Mouse (Mus musculus): ENCODE data around the gene Clip4. TPM values are rescaled to one million over a fixed set of nuclear protein-coding genes. Genes with fewer than 3 reads are reported as not detected.

The Clip4 gene
- polyA plus RNA-seq, 1 experiment from 2014 or later: 45.2 TPM

- no peak overlapping the region for H3K9ac ChIP-seq
- peaks cover 24% of the 10 kb centered on the region for H3K4me1 ChIP-seq (replicated peaks)
- peaks cover 65% of the 10 kb centered on the region for H3K36me3 ChIP-seq
- 0 out of 2 replicates have a peak, but pooled peaks have one; percentile 38 for ATAC-seq (ENCODE audit: insufficient number of reproducible peaks, low FRiP score)
- no peak overlapping the region for H3K27ac ChIP-seq (ENCODE audit: poor library complexity, severe bottlenecking)
- H3K9me3 ChIP-seq (replicated peaks): no peaks in the 10 kb centered on the region
- WGBS: 44% methylated on average over 12 of the region's 12 CpGs
- H3K4me3 ChIP-seq: no peak overlapping the region
- no peak overlapping the region for H3K4me2 ChIP-seq
- H3K27me3 ChIP-seq (replicated peaks): no peaks in the 10 kb centered on the region
Measured at GRCm38 (mm10) chr17:71828647-71829414, 60.6 kb downstream of the Clip4 start.

GRCm38 (mm10) chr17:71831960-71832359, 63.7 kb downstream of the Clip4 start:
- H3K9ac ChIP-seq: no peak overlapping the region

GRCm38 (mm10) chr17:71862184-71862583, 93.9 kb downstream of the Clip4 start:
- ATAC-seq (ENCODE audit: insufficient number of reproducible peaks, low FRiP score): no peak
- peaks cover 14% of the 10 kb centered on the region for H3K36me3 ChIP-seq
- no peaks in the 10 kb centered on the region for H3K27me3 ChIP-seq (replicated peaks)
- no peak overlapping the region for H3K27ac ChIP-seq (ENCODE audit: poor library complexity, severe bottlenecking)
- 84% methylated on average over 3 of the region's 3 CpGs for WGBS
- H3K4me2 ChIP-seq: no peak overlapping the region
- H3K4me1 ChIP-seq (replicated peaks): 0 out of 2 replicates have a peak, but pooled peaks cover 4% of the 10 kb centered on the region
- peaks cover 8% of the 10 kb centered on the region for H3K9me3 ChIP-seq (replicated peaks)
- H3K4me3 ChIP-seq: no peak overlapping the region
- no peak overlapping the region for H3K9ac ChIP-seq

More at GRCm38 (mm10) chr17:71831960-71832359, 63.7 kb downstream of the Clip4 start:
- H3K36me3 ChIP-seq: peaks cover 70% of the 10 kb centered on the region
- H3K27me3 ChIP-seq (replicated peaks): no peaks in the 10 kb centered on the region
- ATAC-seq (ENCODE audit: insufficient number of reproducible peaks, low FRiP score): no peak
- H3K4me3 ChIP-seq: no peak overlapping the region
- H3K9me3 ChIP-seq (replicated peaks): no peaks in the 10 kb centered on the region
- WGBS: 77% methylated on average over 3 of the region's 3 CpGs
- no peak overlapping the region for H3K27ac ChIP-seq (ENCODE audit: poor library complexity, severe bottlenecking)
- H3K4me1 ChIP-seq (replicated peaks): peaks cover 13% of the 10 kb centered on the region
- H3K4me2 ChIP-seq: no peak overlapping the region

- Histone ChIP-seq H3K27ac (ENCODE audit: poor library complexity, severe bottlenecking) (no peak overlapping the region), H3K4me3 (no peak overlapping the region), H3K27me3 (replicated peaks) (no peaks in the 10 kb centered on the region), H3K4me2 (no peak overlapping the region), H3K9me3 (replicated peaks) (peaks cover 8% of the 10 kb centered on the region), H3K36me3 (peaks cover 14% of the 10 kb centered on the region), H3K4me1 (replicated peaks) (0 out of 2 replicates have a peak, but pooled peaks cover 4% of the 10 kb centered on the region), H3K9ac (no peak overlapping the region)
- WGBS: 81% methylated on average over 4 of the region's 4 CpGs
- ATAC-seq (ENCODE audit: insufficient number of reproducible peaks, low FRiP score): no peak
Measured at GRCm38 (mm10) chr17:71862895-71863294, 94.6 kb downstream of the Clip4 start.

GRCm38 (mm10) chr17:71864039-71864438, 95.8 kb downstream of the Clip4 start:
- Histone ChIP-seq H3K4me2 (no peak overlapping the region), H3K9ac (no peak overlapping the region), H3K27ac (ENCODE audit: poor library complexity, severe bottlenecking) (no peak overlapping the region), H3K4me1 (replicated peaks) (0 out of 2 replicates have a peak, but pooled peaks cover 4% of the 10 kb centered on the region), H3K9me3 (replicated peaks) (peaks cover 8% of the 10 kb centered on the region), H3K4me3 (no peak overlapping the region), H3K27me3 (replicated peaks) (no peaks in the 10 kb centered on the region), H3K36me3 (peaks cover 8% of the 10 kb centered on the region)
- peak; percentile 67; the same call in 1 of the 2 replicates for ATAC-seq (ENCODE audit: insufficient number of reproducible peaks, low FRiP score)
- WGBS: 41% methylated on average over 8 of the region's 8 CpGs

GRCm38 (mm10) chr17:71865437-71865836, 97.2 kb downstream of the Clip4 start:
- H3K27ac ChIP-seq (ENCODE audit: poor library complexity, severe bottlenecking): no peak overlapping the region
- ATAC-seq (ENCODE audit: insufficient number of reproducible peaks, low FRiP score): no peak
- no peak overlapping the region for H3K4me3 ChIP-seq
- H3K4me2 ChIP-seq: no peak overlapping the region
- no peak overlapping the region for H3K9ac ChIP-seq
- 0 out of 2 replicates have a peak, but pooled peaks cover 4% of the 10 kb centered on the region for H3K4me1 ChIP-seq (replicated peaks)
- no peaks in the 10 kb centered on the region for H3K27me3 ChIP-seq (replicated peaks)
- no peaks in the 10 kb centered on the region for H3K36me3 ChIP-seq
- 70% methylated on average over 5 of the region's 5 CpGs for WGBS
- H3K9me3 ChIP-seq (replicated peaks): no peaks in the 10 kb centered on the region; the same call in 1 of the 2 replicates

- WGBS: 88% methylated on average over 2 of the region's 2 CpGs
- Histone ChIP-seq H3K4me3 (no peak overlapping the region), H3K9me3 (replicated peaks) (peaks cover 3% of the 10 kb centered on the region; the same call in 1 of the 2 replicates), H3K4me2 (no peak overlapping the region), H3K27ac (ENCODE audit: poor library complexity, severe bottlenecking) (no peak overlapping the region), H3K9ac (no peak overlapping the region), H3K4me1 (replicated peaks) (0 out of 2 replicates have a peak, but pooled peaks cover 4% of the 10 kb centered on the region), H3K36me3 (no peaks in the 10 kb centered on the region), H3K27me3 (replicated peaks) (no peaks in the 10 kb centered on the region)
- ATAC-seq (ENCODE audit: insufficient number of reproducible peaks, low FRiP score): no peak
Measured at GRCm38 (mm10) chr17:71867892-71868291, 99.6 kb downstream of the Clip4 start.

- Histone ChIP-seq H3K4me2 (no peak overlapping the region), H3K4me3 (no peak overlapping the region), H3K9me3 (replicated peaks) (peaks cover 4% of the 10 kb centered on the region; the same call in 1 of the 2 replicates), H3K27ac (ENCODE audit: poor library complexity, severe bottlenecking) (no peak overlapping the region), H3K27me3 (replicated peaks) (no peaks in the 10 kb centered on the region), H3K4me1 (replicated peaks) (0 out of 2 replicates have a peak, but pooled peaks cover under 1% of the 10 kb centered on the region), H3K36me3 (no peaks in the 10 kb centered on the region), H3K9ac (no peak overlapping the region)
- WGBS: 83% methylated on average over 12 of the region's 12 CpGs
- no peak for ATAC-seq (ENCODE audit: insufficient number of reproducible peaks, low FRiP score)
Measured at GRCm38 (mm10) chr17:71868828-71869227, 100.6 kb downstream of the Clip4 start.

- Histone ChIP-seq H3K9ac (peak overlapping the region; percentile 82), H3K27me3 (replicated peaks) (no peaks in the 10 kb centered on the region), H3K4me1 (replicated peaks) (no peaks in the 10 kb centered on the region), H3K4me2 (peak overlapping the region; percentile 84), H3K27ac (ENCODE audit: poor library complexity, severe bottlenecking) (no peak overlapping the region), H3K9me3 (replicated peaks) (peaks cover 4% of the 10 kb centered on the region; the same call in 1 of the 2 replicates), H3K4me3 (peak overlapping the region; percentile 59), H3K36me3 (no peaks in the 10 kb centered on the region)
- peak; percentile 75 for ATAC-seq (ENCODE audit: insufficient number of reproducible peaks, low FRiP score)
- WGBS: 7% methylated on average over 58 of the region's 60 CpGs
Measured at GRCm38 (mm10) chr17:71869372-71870231, 101.3 kb downstream of the Clip4 start.

- no peak for ATAC-seq (ENCODE audit: insufficient number of reproducible peaks, low FRiP score)
- no peak overlapping the region for H3K27ac ChIP-seq (ENCODE audit: poor library complexity, severe bottlenecking)
- peak overlapping the region; percentile 84 for H3K4me2 ChIP-seq
- H3K4me3 ChIP-seq: no peak overlapping the region
- WGBS: 80% methylated on average over 8 of the region's 8 CpGs
- no peaks in the 10 kb centered on the region; the same call in 1 of the 2 replicates for H3K4me1 ChIP-seq (replicated peaks)
- no peaks in the 10 kb centered on the region for H3K27me3 ChIP-seq (replicated peaks)
- H3K9ac ChIP-seq: no peak overlapping the region
- no peaks in the 10 kb centered on the region for H3K36me3 ChIP-seq
- H3K9me3 ChIP-seq (replicated peaks): peaks cover 4% of the 10 kb centered on the region; the same call in 1 of the 2 replicates
Measured at GRCm38 (mm10) chr17:71870232-71870621, 102.0 kb downstream of the Clip4 start.

- no peaks in the 10 kb centered on the region; the same call in 1 of the 2 replicates for H3K4me1 ChIP-seq (replicated peaks)
- H3K27me3 ChIP-seq (replicated peaks): no peaks in the 10 kb centered on the region
- no peak overlapping the region for H3K4me2 ChIP-seq
- no peak overlapping the region for H3K4me3 ChIP-seq
- H3K9me3 ChIP-seq (replicated peaks): peaks cover 4% of the 10 kb centered on the region; the same call in 1 of the 2 replicates
- H3K36me3 ChIP-seq: no peaks in the 10 kb centered on the region
- WGBS: 58% methylated on average over 1 of the region's 1 CpGs
- no peak for ATAC-seq (ENCODE audit: insufficient number of reproducible peaks, low FRiP score)
- no peak overlapping the region for H3K9ac ChIP-seq
- no peak overlapping the region for H3K27ac ChIP-seq (ENCODE audit: poor library complexity, severe bottlenecking)
Measured at GRCm38 (mm10) chr17:71870641-71871040, 102.4 kb downstream of the Clip4 start.

Measured in heart, embryonic 12.5 days (tissue).